Mouse (Mus musculus) heart, postnatal 14 days (tissue): ENCODE measurements around the gene Sgms1. TPM values are rescaled to one million over a fixed set of nuclear protein-coding genes. Genes with fewer than 3 reads are reported as not detected.

Source experiments
- DNase-seq, 2 experiments: peaks; one replicate each; pipeline ENCODE4 v3.0.0; 2021 to 2022
- intact Hi-C: fragments of 180-260 bp; cut with DNase I; formaldehyde crosslinking; loops from one replicate; pipeline ENCODE4 v1.15.1; 2025
- total RNA-seq, 2 experiments: library from RNA; stranded (reverse); gene quantifications; 2 replicates each; pipeline ENCODE4 v1.2.3; 2021

The Sgms1 gene
- total RNA-seq, 2 experiments from 2014 or later, result 75.1 to 77.5 TPM

DNA sequence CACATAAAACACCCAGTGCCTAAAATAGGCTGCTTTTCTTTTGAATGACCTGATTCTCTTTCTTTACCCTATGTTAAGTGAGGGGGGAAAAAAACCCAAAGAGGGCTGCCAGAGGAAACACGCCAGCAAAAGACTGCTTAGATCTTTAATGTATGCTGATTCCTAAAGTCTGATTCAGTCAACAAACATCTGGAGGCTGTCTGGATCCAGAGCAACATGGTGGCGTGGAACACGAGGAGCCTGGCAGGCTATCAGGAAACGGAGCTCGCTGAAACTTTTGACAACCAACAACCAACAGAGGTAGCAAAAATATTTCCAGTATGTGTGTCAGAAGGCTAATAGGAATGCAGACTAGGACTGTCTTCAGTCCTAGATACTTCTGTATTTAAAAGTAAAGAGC, 158.7 kb downstream of the Sgms1 start:
- DNase-seq, result no peak
- intact Hi-C loops, result no loop called here

DNA sequence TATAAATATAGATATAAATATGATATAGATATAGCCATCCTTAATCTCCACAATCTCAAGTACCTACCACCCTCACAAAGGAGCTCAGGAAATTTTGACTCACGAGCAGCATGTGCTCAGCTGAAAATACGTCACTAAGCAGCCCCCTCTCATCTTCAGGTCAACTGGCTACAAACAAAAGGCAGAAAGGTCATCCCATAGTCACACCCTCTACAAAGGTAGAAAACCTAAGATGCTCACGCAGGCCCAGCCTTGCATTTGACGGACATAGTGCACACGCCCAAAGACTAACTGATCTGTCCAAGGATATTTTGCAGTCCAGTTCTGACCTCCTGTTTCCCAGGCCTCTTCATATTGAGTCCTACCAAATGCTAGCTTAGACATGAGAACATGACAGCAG, 159.2 kb downstream of the Sgms1 start:
- DNase-seq, result no peak
- intact Hi-C loops, result no loop called here

DNA sequence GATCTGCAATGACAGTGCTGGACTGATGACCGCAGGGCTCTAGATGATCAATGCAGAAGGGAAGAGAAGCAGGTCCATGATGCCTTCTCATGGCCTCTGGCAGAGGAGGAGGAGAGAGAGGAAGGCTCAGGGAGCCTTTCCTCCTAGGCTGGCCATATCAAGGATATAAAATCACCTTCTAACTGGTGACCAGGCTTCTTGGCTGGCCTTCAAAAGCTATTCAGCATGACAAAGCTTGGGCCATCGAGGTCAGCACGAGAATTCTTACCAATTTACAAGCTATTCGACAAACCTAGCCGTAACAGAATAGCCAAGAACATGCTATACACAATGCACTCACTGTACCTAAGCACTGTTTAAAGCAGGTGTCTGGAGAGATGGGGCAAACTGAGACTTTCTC, 159.7 kb downstream of the Sgms1 start:
- intact Hi-C loops, result no loop called here
- DNase-seq, result no peak

DNA sequence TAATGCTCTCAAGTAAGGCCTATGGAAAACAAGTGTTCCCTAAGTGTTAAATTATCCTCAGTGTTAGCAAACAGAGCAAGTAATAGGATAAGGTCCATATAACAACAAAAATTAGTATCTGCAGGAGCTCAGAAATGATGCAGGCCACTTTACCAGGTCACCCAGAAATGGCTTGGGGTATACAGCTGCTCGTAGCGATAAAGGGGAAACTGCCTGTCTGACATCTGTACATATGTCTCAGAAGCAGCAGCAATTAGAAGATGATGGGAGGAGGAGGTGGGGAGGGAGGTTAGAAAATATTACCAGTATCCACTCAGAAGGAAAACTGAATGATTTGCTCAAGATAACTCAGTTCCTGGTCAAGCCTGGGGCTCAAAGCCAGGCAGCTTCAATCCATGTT, 162.3 kb downstream of the Sgms1 start:
- intact Hi-C loops, result no loop called here
- DNase-seq, result no peak

DNA sequence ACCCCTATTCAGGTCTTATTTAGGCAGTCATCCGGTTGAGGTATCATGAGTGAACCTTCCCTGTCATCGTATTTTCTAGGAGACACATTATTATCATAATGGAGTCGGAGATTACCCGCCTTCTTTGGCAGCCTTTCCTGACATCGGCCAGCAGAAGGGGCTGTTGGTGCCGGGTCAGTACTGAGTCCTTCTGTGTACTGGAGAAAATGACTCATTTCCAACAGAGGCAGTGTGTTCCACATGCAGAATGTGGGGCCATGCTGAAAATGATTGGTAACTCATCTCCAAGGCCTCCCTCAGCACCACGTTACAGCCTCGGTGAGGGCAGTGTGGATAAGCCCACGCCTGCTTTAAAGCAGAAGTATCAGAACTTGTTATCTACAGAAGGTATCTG, 164.4 kb downstream of the Sgms1 start:
- intact Hi-C loops, result no loop called here

DNA sequence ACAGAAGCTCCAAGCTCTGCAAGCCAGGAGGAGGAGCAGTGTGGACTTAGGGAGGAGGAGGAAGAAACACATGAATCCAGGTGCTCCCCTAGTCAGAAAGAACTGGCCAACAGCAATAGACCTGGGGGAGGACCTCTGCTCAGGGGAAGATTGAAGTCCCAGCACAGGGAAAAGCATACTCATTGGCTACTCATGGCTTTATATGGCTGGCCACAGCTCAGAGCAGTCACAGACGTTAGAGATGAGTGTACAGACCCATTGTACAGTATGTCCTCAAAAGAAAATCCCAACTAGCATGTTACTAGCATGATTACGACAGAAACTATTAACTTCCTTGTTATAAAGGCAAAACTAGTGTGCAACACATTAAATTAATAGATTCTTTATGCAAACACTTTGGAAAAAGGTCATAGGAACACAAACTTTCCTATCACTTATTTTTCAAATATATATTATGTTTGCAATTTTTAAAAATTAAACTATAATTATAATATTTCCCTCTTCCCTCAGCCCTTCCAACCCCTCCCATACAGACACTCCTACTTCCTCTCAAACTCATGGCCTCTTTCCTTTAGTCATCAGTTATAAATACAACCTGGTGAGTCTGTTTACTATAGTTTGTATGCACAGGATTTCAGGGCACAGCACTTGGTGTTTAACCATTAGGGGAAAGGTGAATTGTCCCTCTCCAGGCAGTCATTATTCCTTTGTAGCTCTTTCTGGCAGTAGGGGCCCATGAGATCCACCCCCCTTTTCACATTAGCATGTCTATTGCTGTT, 165.0 kb downstream of the Sgms1 start:
- intact Hi-C loops, result no loop called here
- DNase-seq, result no peak

More for the DNA sequence above, 164.4 kb downstream of the Sgms1 start:
- DNase-seq, result peak in 1 of 2 experiments; percentile 28

DNA sequence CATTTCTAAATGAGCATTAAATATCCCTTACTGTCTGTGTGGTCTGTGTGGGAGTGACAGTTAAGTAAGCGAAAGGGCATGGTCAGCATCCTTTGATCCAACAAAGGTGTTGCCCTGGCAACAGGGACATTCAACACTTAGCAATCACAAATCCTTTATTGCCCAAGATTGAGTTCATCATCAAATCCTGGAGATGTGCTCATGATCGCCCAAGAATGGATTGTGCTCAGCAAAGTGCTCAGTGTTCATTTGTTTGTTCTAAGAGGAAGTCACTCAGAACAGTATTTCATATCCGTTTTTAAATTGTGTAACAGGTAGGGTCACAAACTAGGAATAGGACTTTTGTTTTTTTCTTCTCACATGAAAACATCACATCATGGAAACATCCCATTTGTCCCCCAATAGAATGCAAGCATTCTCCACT, 165.8 kb downstream of the Sgms1 start:
- intact Hi-C loops, result no loop called here
- no peak for DNase-seq

DNA sequence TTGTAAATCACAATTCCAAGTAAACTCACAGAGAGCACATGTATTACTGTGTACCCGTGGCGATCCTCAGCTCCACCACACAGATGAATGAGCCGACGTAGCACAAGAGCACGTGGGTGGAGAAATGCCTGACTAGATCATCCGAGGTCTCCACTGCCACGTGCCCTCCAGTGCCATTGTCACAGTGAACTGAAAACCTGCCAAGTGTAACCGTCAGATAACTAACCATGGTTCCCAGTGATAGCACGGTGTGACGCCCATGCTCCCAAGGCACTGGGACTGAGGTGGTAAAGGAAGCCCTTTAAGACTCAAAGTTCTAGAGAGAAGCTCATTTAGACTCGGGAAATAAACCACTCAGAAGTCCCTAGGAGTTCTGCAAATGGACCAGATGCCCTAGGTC, 167.4 kb downstream of the Sgms1 start:
- DNase-seq, result no peak
- intact Hi-C loops, result no loop called here

DNA sequence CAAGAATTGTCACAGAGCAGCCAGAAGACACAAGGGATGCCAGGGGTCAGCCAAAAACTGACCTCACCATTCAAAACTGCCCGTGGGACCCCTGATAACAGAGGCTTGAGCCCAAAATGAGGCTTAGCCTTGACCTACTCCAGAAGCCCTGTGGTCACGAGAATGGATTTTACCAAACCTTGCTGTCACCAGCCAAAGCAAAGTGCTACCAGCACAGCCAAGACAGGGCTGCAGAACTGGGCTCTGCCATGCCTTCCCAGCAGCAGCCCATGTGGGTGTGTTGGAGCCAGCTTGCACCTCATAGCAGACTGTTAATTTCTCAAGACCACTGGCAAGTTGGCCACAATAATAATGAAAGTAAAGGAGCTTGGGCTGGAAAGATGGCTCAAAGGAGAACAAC, 168.5 kb downstream of the Sgms1 start:
- DNase-seq, result no peak
- intact Hi-C loops, result no loop called here

DNA sequence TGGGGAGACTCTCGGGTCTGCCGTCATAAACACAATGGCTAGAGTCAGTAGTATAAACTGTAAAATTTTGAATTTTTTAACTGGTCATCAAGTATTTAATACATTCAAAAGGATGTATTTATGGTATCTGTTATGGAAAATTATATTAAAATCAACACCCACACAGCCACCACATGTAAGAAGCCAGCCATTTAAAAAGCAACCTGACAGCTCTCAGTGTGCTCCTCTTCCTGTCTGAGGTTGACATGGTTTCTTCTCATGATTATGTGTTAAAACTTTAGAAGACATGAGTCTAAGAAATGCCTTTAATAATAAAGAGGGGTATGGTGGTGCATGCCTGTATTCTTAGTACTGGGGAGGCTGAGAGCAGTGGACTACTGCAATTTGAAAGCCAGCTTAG, 172.8 kb downstream of the Sgms1 start:
- intact Hi-C loops, result no loop called here
- no peak for DNase-seq

DNA sequence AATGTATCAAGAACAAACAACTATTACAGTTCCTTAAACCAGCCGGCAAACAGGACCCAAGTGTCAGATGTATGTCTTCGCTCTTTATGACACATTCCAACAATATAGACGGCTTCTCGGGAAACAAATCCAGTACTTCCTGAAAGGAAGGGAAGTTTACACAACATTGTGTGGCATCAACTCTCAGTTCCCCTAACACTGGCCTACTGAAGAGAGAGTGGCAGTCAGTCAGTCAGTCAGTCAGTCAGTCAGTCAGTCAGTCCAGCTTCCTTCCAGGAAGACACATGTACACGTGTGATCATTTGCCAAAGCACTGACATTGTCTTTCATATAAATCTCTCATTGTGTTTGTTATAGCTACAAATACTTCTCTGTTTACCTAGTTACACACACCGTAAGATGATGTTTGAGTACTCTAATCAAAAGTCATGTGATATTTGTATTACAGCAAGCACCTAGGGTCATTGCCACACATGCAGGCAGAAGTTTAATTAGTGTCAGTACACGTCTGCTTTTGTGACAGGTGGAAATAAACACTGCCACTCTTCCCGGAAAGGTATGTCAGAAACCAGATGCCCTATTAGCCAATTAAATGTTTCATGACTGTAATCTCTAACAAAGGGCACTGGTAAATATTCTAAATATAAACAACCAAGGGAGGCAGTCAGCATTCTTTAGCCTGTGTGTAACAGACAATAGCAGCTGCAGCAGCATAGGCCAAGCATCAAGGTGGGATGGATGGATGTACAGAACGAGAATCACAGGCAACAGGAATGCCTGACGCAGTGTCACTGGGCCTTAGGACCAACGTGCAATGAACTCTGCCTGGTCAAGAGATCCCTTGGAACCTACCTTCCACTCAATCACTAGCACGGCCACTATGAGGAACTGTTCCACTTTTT, 174.4 kb downstream of the Sgms1 start:
- intact Hi-C loops, result loop anchor here (5.0 kb wide), 4 partner anchors 38 to 172 kb away; partner anchors contain the start of gene Sgms1
- no peak for DNase-seq

DNA sequence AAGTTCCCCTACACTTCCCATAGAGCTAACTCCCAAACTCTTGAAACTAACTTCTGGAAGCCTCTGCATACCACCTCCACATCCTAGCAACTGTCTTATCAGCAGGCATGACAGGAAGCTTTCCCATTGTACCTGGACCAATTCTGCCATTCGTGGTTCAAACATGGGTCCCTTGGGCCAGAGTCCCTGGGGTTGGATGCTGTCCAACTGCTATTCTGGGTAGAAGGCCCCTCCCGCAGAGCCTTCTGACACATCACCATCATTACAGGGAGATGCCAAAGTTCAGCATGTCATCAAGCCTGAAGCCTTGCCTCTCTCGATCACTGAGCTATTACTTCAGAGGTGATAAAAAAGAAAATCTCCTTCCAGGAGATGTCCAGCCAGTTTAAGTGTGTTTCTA, 175.9 kb downstream of the Sgms1 start:
- intact Hi-C loops, result loop anchor here (5.0 kb wide), 4 partner anchors 36 to 174 kb away; partner anchors contain the start of gene Sgms1
- DNase-seq, result peak in 1 of 2 experiments; percentile 32

DNA sequence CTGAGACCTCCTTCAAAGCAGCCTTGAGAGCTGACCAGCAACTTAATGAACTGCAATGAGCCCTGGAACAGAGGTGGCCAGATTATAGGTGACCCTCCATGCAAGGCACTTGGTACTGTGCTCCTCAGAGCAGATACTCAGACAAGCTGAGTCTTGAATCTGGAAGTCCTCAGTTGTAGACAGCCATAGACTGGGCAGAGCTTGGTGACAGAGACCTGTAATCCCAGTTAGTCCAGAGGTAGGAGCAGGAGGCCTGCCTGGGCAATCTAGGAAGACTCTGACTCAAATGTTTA, 178.3 kb downstream of the Sgms1 start:
- DNase-seq, result no peak
- intact Hi-C loops, result loop anchor here (5.0 kb wide), 4 partner anchors 34 to 176 kb away; partner anchors contain the start of gene Sgms1

DNA sequence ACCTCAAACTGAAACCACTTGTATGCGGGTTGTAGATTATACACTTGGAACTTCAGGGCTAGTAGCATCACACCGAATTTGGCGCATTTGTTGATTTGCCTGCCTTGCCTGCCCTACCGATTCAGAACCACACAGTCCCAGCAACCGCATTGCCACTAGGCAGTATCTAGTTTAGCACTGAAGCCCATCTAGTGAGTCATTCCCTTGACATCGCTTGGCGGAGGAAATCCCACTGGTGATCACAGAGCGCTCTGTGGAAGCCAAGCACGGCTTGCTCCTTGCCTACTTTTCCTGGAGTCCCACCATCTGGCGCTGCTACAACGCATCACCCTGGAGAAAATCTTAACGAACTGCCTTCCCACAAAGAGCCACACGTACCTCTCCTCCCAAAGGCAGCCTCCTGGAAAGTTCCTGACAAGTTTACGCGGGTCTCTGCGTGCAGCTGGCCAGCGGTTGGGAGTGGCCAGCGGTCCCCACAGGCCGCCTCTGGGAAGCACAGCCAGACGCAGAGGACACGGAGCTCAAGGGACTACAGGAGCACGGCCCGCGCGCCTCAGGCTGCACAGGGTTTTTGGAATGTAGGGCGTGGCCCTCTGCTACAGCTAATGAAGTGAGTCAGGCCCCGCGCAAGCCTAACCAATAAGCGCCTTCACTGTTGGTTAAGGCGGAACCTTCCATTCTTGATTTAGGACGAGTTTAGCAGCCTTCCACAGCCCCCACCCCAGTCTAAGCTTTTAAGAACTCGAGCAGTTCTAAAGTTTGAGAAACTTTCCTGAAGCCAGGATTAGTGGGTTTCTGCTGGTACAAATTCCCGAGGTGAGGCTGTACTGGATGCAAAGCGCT, 178.8 kb downstream of the Sgms1 start:
- intact Hi-C loops, result loop anchor here (5.0 kb wide), 4 partner anchors 33 to 177 kb away; partner anchors contain the start of gene Sgms1
- peak; percentile 87 to 88 for DNase-seq

DNA sequence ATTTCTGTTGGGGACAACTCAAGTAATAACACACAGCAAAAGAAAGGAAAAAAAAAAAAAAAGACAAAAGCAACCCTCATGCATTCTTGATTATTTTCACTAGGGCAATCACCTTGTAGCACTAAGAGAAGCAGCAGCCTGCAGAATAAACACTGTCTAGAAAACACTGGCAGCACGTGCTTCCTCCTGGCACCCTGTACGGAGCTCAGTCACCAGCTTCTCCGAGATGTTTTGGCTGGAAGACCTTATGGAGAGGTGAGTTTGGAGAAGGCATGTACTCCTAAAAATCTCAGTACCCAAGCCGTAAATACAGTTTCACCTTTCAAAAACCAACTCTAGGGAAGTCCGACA, 179.4 kb downstream of the Sgms1 start:
- intact Hi-C loops, result loop anchor here (5.0 kb wide), 4 partner anchors 33 to 177 kb away; partner anchors contain the start of gene Sgms1
- no peak for DNase-seq

DNA sequence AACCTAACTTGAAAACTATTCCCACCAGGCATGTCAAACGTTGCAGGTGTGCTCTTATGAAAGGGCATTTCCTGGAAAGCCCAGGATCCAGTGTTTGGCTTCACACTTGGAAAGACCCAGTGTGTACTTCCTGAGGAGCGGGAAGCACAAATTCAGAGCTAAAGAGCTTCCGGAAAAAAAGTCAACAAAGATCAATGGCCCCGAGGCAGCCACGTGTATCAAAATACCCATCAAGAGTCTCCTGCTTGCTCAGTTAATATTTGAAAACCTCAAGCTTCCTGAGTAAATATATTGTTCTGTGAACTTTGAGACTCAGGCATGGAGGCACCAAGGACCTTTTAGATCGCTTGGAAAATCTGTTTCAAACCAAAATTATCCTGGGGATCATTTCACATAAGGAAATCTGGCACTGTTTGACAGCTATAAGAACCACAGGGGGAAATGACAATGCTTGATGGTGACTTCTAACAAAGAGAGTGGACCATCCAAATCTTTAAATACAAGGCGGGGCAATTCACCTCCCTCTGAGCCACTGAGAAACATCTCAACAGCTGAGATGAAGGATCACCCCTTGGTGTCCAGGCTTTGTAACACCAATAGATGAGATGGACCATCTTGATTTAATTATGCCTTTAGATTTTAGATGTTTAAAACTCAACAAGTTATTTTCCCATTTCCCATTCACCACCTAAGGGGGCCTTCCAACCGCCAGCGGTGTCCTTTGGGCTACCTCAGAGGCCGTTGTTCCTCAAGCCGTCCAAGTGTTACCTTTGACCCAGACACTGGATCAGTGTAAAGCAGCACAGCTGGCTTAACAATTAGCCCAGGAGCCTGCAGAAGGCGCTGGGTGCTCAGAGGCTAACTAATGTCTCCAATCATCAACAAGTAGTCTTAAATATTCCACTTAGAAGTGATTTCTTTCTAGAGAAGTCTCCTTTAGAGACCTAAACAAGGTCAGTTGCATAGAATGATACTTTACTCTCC, 187.1 kb downstream of the Sgms1 start:
- DNase-seq, result no peak

DNA sequence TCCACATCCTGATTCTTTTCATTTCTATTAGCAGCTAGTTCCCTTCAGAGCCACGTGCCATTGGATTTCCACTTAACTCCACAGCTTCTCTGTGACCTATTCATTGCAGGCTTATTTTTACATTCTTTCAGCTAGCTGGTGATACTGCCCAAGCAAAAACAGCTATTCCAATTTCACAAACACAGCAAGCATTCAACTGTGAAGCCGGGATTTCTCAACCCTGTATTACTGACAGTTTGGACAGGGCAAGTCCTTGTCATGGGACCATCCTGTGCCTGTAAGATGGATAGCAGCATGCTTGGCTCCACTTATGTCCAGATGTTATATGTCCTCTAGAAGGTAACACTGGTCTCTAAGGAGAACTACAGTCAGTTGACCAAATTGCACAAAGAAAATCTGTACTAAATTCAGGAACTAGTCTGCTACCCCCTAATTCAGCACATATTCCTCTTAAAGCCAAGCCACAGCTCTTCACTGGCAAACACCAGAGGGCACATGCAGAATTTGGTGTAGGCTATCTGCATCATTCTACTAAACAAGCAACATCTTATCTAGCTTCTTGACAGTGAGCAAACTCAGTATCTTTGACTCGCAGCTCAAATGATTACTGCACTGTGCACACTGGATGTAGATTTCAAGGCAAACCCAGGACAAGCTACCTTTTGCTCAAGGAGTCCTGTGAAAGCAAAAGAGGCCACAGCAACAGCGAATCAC, 189.5 kb downstream of the Sgms1 start:
- intact Hi-C loops, result no loop called here
- DNase-seq, result no peak

More for the DNA sequence above, 187.1 kb downstream of the Sgms1 start:
- intact Hi-C loops, result no loop called here

DNA sequence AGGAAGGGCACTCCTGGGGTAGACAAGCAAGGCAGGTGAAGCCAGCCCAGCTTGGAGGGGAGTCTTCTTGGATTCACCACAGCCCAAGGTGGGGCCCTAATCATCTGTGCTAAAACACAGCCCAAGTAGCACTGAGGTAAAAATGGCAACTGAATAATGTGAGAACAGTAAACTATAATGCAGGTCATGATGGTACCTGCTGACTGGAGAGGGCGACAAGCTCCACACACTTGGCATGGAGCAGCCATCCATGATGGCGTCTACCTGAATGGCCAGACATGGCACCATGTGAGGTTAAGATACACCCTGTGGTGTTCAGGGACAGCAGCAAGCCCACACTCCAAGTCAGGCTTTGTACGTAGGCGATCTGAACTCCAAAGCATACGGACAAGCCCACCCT, 190.4 kb downstream of the Sgms1 start:
- intact Hi-C loops, result no loop called here
- DNase-seq, result no peak
